Mouse (Mus musculus): ENCODE data around the gene Zmiz1.

GRCm38 (mm10) chr14:25633539-25634300 is 174.7 kb downstream of the Zmiz1 start:
- TF ChIP-seq CTCF (IDR thresholded peaks at IDR 0.05; ENCODE audit: low read depth) (no peak), EP300 (IDR thresholded peaks at IDR 0.05; ENCODE audit: low read depth) (no peak)
